Mouse (Mus musculus): ENCODE measurements around the gene Tnfrsf13c.

- TF ChIP-seq CTCF (IDR thresholded peaks at IDR 0.05; ENCODE audit: insufficient read depth, low read depth, low read length) (no peak), POLR2A (IDR thresholded peaks at IDR 0.05; ENCODE audit: insufficient read depth, low read depth, low read length) (no peak)
These were observed 27.4 kb upstream of the Tnfrsf13c start for GRCm38 (mm10) chr15:82251579-82251978.
